In genomic region chr9:104373253-104373652, GRCm38 (mm10) we compare ENCODE assay signal across 9 mouse cellular contexts. TPM values are rescaled to one million over a fixed set of nuclear protein-coding genes. Genes with fewer than 3 reads are reported as not detected.
DNase-seq lines count a peak whose midpoint lies in the region; ATAC-seq and TF ChIP-seq lines count a peak whose summit lies in the region.
"Had no signal": no experiment of that assay in that cellular context is flagged by ENCODE, and none has a peak within 500 bp of the region (broad histone marks: within the 10 kb centered on the region; RNA-seq: fewer than 3 reads in every experiment).

No protein-coding gene starts in this region.

- no peak overlapping the region for H3K9ac ChIP-seq in heart, embryonic 11.5 days (ENCODE audit: low read depth, low read length)
- H3K9ac ChIP-seq in intestine, embryonic 14.5 days (ENCODE audit: low read length): no peak overlapping the region
- no peak overlapping the region for H3K9ac ChIP-seq in neural tube, embryonic 11.5 days (ENCODE audit: low read length)
- H3K9ac ChIP-seq: embryonic facial prominence, embryonic 15.5 days had no signal

- intact Hi-C loops in left cerebral cortex, adult 2 months (cut with DNase I): loop anchor here (1.0 kb wide), 2 partner anchors 58 to 96 kb away; no protein-coding TSS in a partner anchor

- H3K27ac ChIP-seq in heart, embryonic 11.5 days (ENCODE audit: low read depth, low read length): no peak overlapping the region
- H3K27ac ChIP-seq in intestine, embryonic 14.5 days (ENCODE audit: low read depth): no peak overlapping the region
- H3K27ac ChIP-seq in left cerebral cortex, adult 2 months: no peak overlapping the region
- H3K27ac ChIP-seq in neural tube, embryonic 11.5 days (ENCODE audit: low read depth, low read length): no peak overlapping the region
- no peak overlapping the region for H3K27ac ChIP-seq in thymus, adult 2 months (ENCODE audit: control insufficient read depth, insufficient read depth, low read length)
- H3K27ac ChIP-seq: embryonic facial prominence, embryonic 15.5 days had no signal

- H3K4me1 ChIP-seq in heart, embryonic 11.5 days (ENCODE audit: control insufficient read depth, insufficient read depth, low read length): no peaks in the 10 kb centered on the region
- no peaks in the 10 kb centered on the region for H3K4me1 ChIP-seq in intestine, embryonic 14.5 days (replicated peaks; ENCODE audit: control insufficient read depth, insufficient read depth, low read length)
- no peaks in the 10 kb centered on the region for H3K4me1 ChIP-seq in neural tube, embryonic 11.5 days (ENCODE audit: control insufficient read depth, insufficient read depth, low read length)
- no peaks in the 10 kb centered on the region for H3K4me1 ChIP-seq in thymus, adult 2 months (replicated peaks; ENCODE audit: control insufficient read depth, insufficient read depth, low read length)
- H3K4me1 ChIP-seq: embryonic facial prominence, embryonic 15.5 days had no signal

- no peaks in the 10 kb centered on the region for H3K36me3 ChIP-seq in heart, embryonic 11.5 days (ENCODE audit: control insufficient read depth, insufficient read depth, low read length)
- H3K36me3 ChIP-seq in intestine, embryonic 14.5 days (ENCODE audit: control insufficient read depth, insufficient read depth, low read length): no peaks in the 10 kb centered on the region
- H3K36me3 ChIP-seq in neural tube, embryonic 11.5 days (ENCODE audit: control insufficient read depth, insufficient read depth, low read length): no peaks in the 10 kb centered on the region
- H3K36me3 ChIP-seq in thymus, adult 2 months (ENCODE audit: control insufficient read depth, insufficient read depth, low read length): no peaks in the 10 kb centered on the region
- H3K36me3 ChIP-seq: embryonic facial prominence, embryonic 15.5 days had no signal

- no peak for TF ChIP-seq POLR2A in thymus, adult 2 months (IDR thresholded peaks at IDR 0.05; ENCODE audit: control insufficient read depth, extremely low read depth, insufficient read depth, low read length, poor library complexity)

- H3K27me3 ChIP-seq in heart, embryonic 11.5 days (ENCODE audit: control insufficient read depth, insufficient read depth, low read length): no peaks in the 10 kb centered on the region
- H3K27me3 ChIP-seq in intestine, embryonic 14.5 days (replicated peaks; ENCODE audit: control insufficient read depth, insufficient read depth, low read length): no peaks in the 10 kb centered on the region
- no peaks in the 10 kb centered on the region for H3K27me3 ChIP-seq in neural tube, embryonic 11.5 days (ENCODE audit: control insufficient read depth, insufficient read depth, low read length)
- no peaks in the 10 kb centered on the region for H3K27me3 ChIP-seq in thymus, adult 2 months (ENCODE audit: control insufficient read depth, insufficient read depth, low read length)
- H3K27me3 ChIP-seq: embryonic facial prominence, embryonic 15.5 days had no signal

- no peak overlapping the region for H3K4me2 ChIP-seq in heart, embryonic 11.5 days
- H3K4me2 ChIP-seq in intestine, embryonic 14.5 days (ENCODE audit: low read length): no peak overlapping the region
- H3K4me2 ChIP-seq in neural tube, embryonic 11.5 days (ENCODE audit: low read depth): no peak overlapping the region
- H3K4me2 ChIP-seq: embryonic facial prominence, embryonic 15.5 days had no signal

- no peak overlapping the region for H3K4me3 ChIP-seq in heart, embryonic 11.5 days (ENCODE audit: low read depth, low read length)
- H3K4me3 ChIP-seq in intestine, embryonic 14.5 days (ENCODE audit: low read depth, low read length): no peak overlapping the region
- H3K4me3 ChIP-seq in left cerebral cortex, adult 2 months: no peak overlapping the region
- H3K4me3 ChIP-seq in neural tube, embryonic 11.5 days (ENCODE audit: low read depth, low read length): no peak overlapping the region
- no peak overlapping the region for H3K4me3 ChIP-seq in thymus, adult 2 months (ENCODE audit: control insufficient read depth, insufficient read depth, low read length)
- H3K4me3 ChIP-seq: embryonic facial prominence, embryonic 15.5 days had no signal

- peak; percentile 79 for TF ChIP-seq CTCF in left cerebral cortex, adult 2 months (IDR thresholded peaks at IDR 0.05)
- TF ChIP-seq CTCF in thymus, adult 2 months (IDR thresholded peaks at IDR 0.05; ENCODE audit: borderline replicate concordance, control insufficient read depth, extremely low read depth, insufficient read depth, low read length, poor library complexity): no peak

- ATAC-seq in heart, embryonic 11.5 days (replicated peaks; ENCODE audit: insufficient number of reproducible peaks, low FRiP score, low TSS enrichment): no peak
- peak; percentile 94 for ATAC-seq in common myeloid progenitor, adult 5-6 weeks (replicated peaks; ENCODE audit: low read depth, poor library complexity, severe bottlenecking)
- ATAC-seq in intestine, embryonic 14.5 days (replicated peaks; ENCODE audit: low FRiP score, low TSS enrichment, low read depth): no peak
- ATAC-seq in neural tube, embryonic 11.5 days (ENCODE audit: insufficient read depth, low FRiP score, low TSS enrichment): no peak

- H3K9me3 ChIP-seq in heart, embryonic 11.5 days (replicated peaks; ENCODE audit: control insufficient read depth, low read length): no peaks in the 10 kb centered on the region
- no peaks in the 10 kb centered on the region for H3K9me3 ChIP-seq in intestine, embryonic 14.5 days (ENCODE audit: control insufficient read depth, low read length)
- H3K9me3 ChIP-seq in neural tube, embryonic 11.5 days (ENCODE audit: control insufficient read depth, low read length): no peaks in the 10 kb centered on the region
- H3K9me3 ChIP-seq: embryonic facial prominence, embryonic 15.5 days had no signal

- DNase-seq in heart, adult 18-20 months: peak; percentile 9 to 30
- DNase-seq in MEL-GATA-1-ER (ENCODE audit: extremely low read depth, low read depth): peak; percentile 51
- DNase-seq in intestine, embryonic 14.5 days (ENCODE audit: low spot score): peak; percentile 64
- DNase-seq in left cerebral cortex, adult 2 months (ENCODE audit: extremely low spot score in 1 of 2, low spot score in 2 of 2): peak; percentile 53 to 69
- DNase-seq in neural tube, embryonic 11.5 days (ENCODE audit: low spot score): peak; percentile 48
- peak; percentile 54 for DNase-seq in thymus, adult 2 months

- WGBS in heart, embryonic 11.5 days (ENCODE audit: insufficient replicate concordance): 15% methylated on average over 6 of the region's 6 CpGs
- 21% methylated on average over 6 of the region's 6 CpGs for WGBS in intestine, embryonic 14.5 days
- WGBS in neural tube, embryonic 11.5 days: 26% methylated on average over 6 of the region's 6 CpGs
- 25% methylated on average over 6 of the region's 6 CpGs for WGBS in thymus, adult 2 months

RNA-seq across cellular contexts. Expression of gene Acpp, which starts 35.7 kb away (rescaled TPM):
- under 1 TPM; 0.10 to 0.23 TPM for total RNA-seq in heart, adult 18-20 months (2021)
- 0.30 TPM in 1 of 2 replicates, not detected in the other for polyA plus RNA-seq in heart, embryonic 11.5 days (2014; fragmentation: Nextera tagmentation; extraction: Ambion mirVana)
- total RNA-seq in common myeloid progenitor, adult 5-6 weeks (2017): 0.32 TPM in 1 of 2 replicates, not detected in the other
- polyA plus RNA-seq in intestine, embryonic 14.5 days (2014; fragmentation: Nextera tagmentation; extraction: Ambion mirVana): 0.85 and 0.92 TPM in 2 replicates
- under 1 TPM; 0.28 to 0.34 TPM for total RNA-seq in left cerebral cortex, adult 2 months (2021)
- 0.20 and 0.45 TPM in 2 replicates for polyA plus RNA-seq in neural tube, embryonic 11.5 days (2014; fragmentation: Nextera tagmentation; extraction: Ambion mirVana)
- polyA plus RNA-seq in thymus, adult 2 months (2012; rRNA removed): 9.9 and 11.2 TPM in 2 replicates
